Mouse (Mus musculus) heart, embryonic 15.5 days (tissue): ENCODE data around the gene Chad. TPM values are rescaled to one million over a fixed set of nuclear protein-coding genes. Genes with fewer than 3 reads are reported as not detected.
A peak's percentile ranks its signal among the peaks of the same experiment; 100 is the strongest.

ENCODE experiments used
- ATAC-seq: fragments of 200-750 bp; cut with Nextera tagmentation; replicated peaks from 2 replicates; pipeline ENCODE4 v1.8.0; 2017; ENCODE audit warnings: low read depth, moderate TSS enrichment; ENCODE audit not compliant: insufficient number of reproducible peaks, insufficient read depth, low FRiP score
- H3K27ac ChIP-seq: fragments of 300-500 bp; sonication (generic); 2 replicates; pipeline ENCODE4 v1.5.1; 2015; ENCODE audit warnings: mild to moderate bottlenecking, inconsistent platforms
- H3K27me3 ChIP-seq: fragments of 300-500 bp; sonication (generic); 2 replicates; pipeline ENCODE4 v1.6.1; 2015; ENCODE audit warnings: inconsistent platforms
- H3K36me3 ChIP-seq: fragments of 300-500 bp; sonication (generic); 2 replicates; pipeline ENCODE4 v1.6.1; 2015; ENCODE audit warnings: mild to moderate bottlenecking, inconsistent platforms
- H3K4me1 ChIP-seq: fragments of 300-500 bp; sonication (generic); replicated peaks from 2 replicates; pipeline ENCODE4 v1.6.1; 2015; ENCODE audit warnings: inconsistent platforms
- H3K4me2 ChIP-seq: fragments of 300-500 bp; sonication (generic); 2 replicates; pipeline ENCODE4 v1.6.1; 2015; ENCODE audit warnings: inconsistent platforms, mild to moderate bottlenecking, moderate library complexity
- H3K4me3 ChIP-seq: fragments of 300-500 bp; sonication (generic); 2 replicates; pipeline ENCODE4 v1.5.1; 2015; ENCODE audit warnings: mild to moderate bottlenecking, inconsistent platforms
- H3K9ac ChIP-seq: fragments of 300-500 bp; sonication (generic); 2 replicates; pipeline ENCODE4 v1.6.1; 2015; ENCODE audit warnings: mild to moderate bottlenecking, inconsistent platforms
- H3K9me3 ChIP-seq: fragments of 300-500 bp; sonication (generic); replicated peaks from 2 replicates; pipeline ENCODE4 v1.6.1; 2016; ENCODE audit warnings: inconsistent platforms
- WGBS: fragments of 180-500 bp; shearing (Covaris S2); methylation state at CpG from one replicate; pipeline ENCODE4 v1.1.7; 2015; ENCODE audit warnings: mixed read lengths; 5-methylcytosine and 5-hydroxymethylcytosine counted together
- polyA plus RNA-seq: library from polyadenylated mRNA; unstranded; fragments of >200 nt; fragmentation: Nextera tagmentation; extraction: Ambion mirVana; gene quantifications from 2 replicates; pipeline ENCODE4 v1.2.1, GENCODE M21; 2015

Gene Chad
- polyA plus RNA-seq, 1 experiment from 2014 or later = 0.57 TPM

GRCm38 (mm10) chr11:94546381-94546780, 18.5 kb upstream of the Chad start:
- no peak overlapping the region for H3K9ac ChIP-seq
- no peak overlapping the region for H3K27ac ChIP-seq
- 98% methylated on average over 5 of the region's 5 CpGs for WGBS
- H3K27me3 ChIP-seq = no peaks in the 10 kb centered on the region
- H3K4me3 ChIP-seq = no peak overlapping the region
- H3K4me2 ChIP-seq = no peak overlapping the region
- no peak for ATAC-seq
- no peaks in the 10 kb centered on the region for H3K36me3 ChIP-seq
- H3K9me3 ChIP-seq = no peaks in the 10 kb centered on the region
- H3K4me1 ChIP-seq = peaks cover 20% of the 10 kb centered on the region

- Histone ChIP-seq H3K27ac (no peak overlapping the region), H3K36me3 (no peaks in the 10 kb centered on the region), H3K9me3 (no peaks in the 10 kb centered on the region), H3K4me2 (no peak overlapping the region), H3K9ac (no peak overlapping the region), H3K27me3 (no peaks in the 10 kb centered on the region), H3K4me3 (no peak overlapping the region), H3K4me1 (peaks cover 20% of the 10 kb centered on the region)
- ATAC-seq = no peak
- WGBS = 89% methylated on average over 6 of the region's 6 CpGs
Measured at GRCm38 (mm10) chr11:94547271-94547670, 17.6 kb upstream of the Chad start.

GRCm38 (mm10) chr11:94548041-94548784, 16.6 kb upstream of the Chad start:
- H3K36me3 ChIP-seq = no peaks in the 10 kb centered on the region
- WGBS = 10% methylated on average over 24 of the region's 24 CpGs
- peak overlapping the region; percentile 88 for H3K27ac ChIP-seq
- H3K9ac ChIP-seq = peak overlapping the region; percentile 66
- peaks cover 20% of the 10 kb centered on the region for H3K4me1 ChIP-seq
- peak overlapping the region; percentile 83 for H3K4me2 ChIP-seq
- H3K4me3 ChIP-seq = peak overlapping the region; percentile 57
- ATAC-seq = peak; percentile 7; the same call in 1 of the 2 replicates
- no peaks in the 10 kb centered on the region for H3K9me3 ChIP-seq
- no peaks in the 10 kb centered on the region for H3K27me3 ChIP-seq

- no peaks in the 10 kb centered on the region for H3K27me3 ChIP-seq
- WGBS = 4% methylated on average over 49 of the region's 49 CpGs
- H3K4me1 ChIP-seq = peaks cover 16% of the 10 kb centered on the region
- H3K4me3 ChIP-seq = peak within 1 kb of the TSS; percentile 57
- no peaks in the 10 kb centered on the region for H3K36me3 ChIP-seq
- peak within 1 kb of the TSS; percentile 66 for H3K9ac ChIP-seq
- H3K4me2 ChIP-seq = peak within 1 kb of the TSS; percentile 83
- no peaks in the 10 kb centered on the region for H3K9me3 ChIP-seq
- peak; percentile 88 for ATAC-seq
- peak within 1 kb of the TSS; percentile 88 for H3K27ac ChIP-seq
Measured at GRCm38 (mm10) chr11:94548888-94549690, 15.8 kb upstream of the Chad start, which contains the start of gene Rsad1. TSS of gene Rsad1 (minus strand) at chr11:94549255.

- Histone ChIP-seq H3K4me1 (peaks cover 11% of the 10 kb centered on the region), H3K27ac (peak overlapping the region; percentile 88), H3K4me2 (peak overlapping the region; percentile 83; the same call in 1 of the 2 replicates), H3K9ac (no peak overlapping the region), H3K36me3 (no peaks in the 10 kb centered on the region), H3K4me3 (no peak overlapping the region), H3K9me3 (no peaks in the 10 kb centered on the region), H3K27me3 (no peaks in the 10 kb centered on the region)
- 66% methylated on average over 10 of the region's 10 CpGs for WGBS
- no peak for ATAC-seq
Measured at GRCm38 (mm10) chr11:94549691-94550441, 15.0 kb upstream of the Chad start.

DNA sequence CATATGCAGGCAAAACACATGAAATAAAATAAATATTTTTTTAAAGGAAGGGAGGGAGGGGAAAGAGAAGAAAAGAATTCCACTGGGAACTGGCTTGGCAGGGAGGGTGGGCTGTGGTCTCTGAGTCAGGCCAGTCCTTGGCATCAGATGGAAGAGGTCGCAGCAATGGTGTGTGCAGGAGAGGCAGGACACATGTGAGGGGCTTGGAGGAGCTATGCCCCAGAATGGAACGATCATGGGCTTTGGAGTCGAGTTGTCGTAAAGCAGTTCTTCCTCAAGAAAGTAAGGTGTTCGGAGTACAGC, 14.5 kb upstream of the Chad start:
- no peaks in the 10 kb centered on the region for H3K36me3 ChIP-seq
- H3K9ac ChIP-seq = no peak overlapping the region
- no peaks in the 10 kb centered on the region for H3K27me3 ChIP-seq
- H3K4me3 ChIP-seq = no peak overlapping the region
- no peak overlapping the region for H3K4me2 ChIP-seq
- WGBS = 78% methylated on average over 5 of the region's 5 CpGs
- ATAC-seq = no peak
- no peaks in the 10 kb centered on the region for H3K9me3 ChIP-seq
- H3K27ac ChIP-seq = no peak overlapping the region
- peaks cover 11% of the 10 kb centered on the region for H3K4me1 ChIP-seq

DNA sequence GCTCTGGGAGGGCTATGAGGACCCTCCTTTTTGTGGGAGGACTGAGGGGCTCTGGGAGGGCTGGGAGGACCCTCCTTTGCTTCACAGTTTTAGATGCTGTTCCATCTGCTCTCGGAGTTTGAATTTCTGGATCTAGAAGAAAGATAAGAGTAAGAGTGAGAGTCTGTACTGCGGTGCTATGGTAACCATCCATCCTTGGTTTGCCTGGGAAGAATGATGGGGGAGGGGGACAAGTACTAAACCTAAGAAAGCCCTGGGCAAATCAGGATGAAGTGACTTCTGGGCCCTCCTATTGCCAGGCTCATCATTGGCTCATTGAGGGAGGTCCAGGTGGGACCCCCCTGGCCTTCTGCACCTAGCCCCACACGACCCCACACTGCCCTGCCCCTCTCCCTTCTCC, 6.6 kb upstream of the Chad start:
- H3K27me3 ChIP-seq = no peaks in the 10 kb centered on the region
- no peaks in the 10 kb centered on the region for H3K9me3 ChIP-seq
- no peaks in the 10 kb centered on the region for H3K4me1 ChIP-seq
- no peak overlapping the region for H3K4me3 ChIP-seq
- H3K27ac ChIP-seq = no peak overlapping the region
- H3K36me3 ChIP-seq = no peaks in the 10 kb centered on the region; the same call in 1 of the 2 replicates
- no peak for ATAC-seq
- no peak overlapping the region for H3K9ac ChIP-seq
- 71% methylated on average over 3 of the region's 3 CpGs for WGBS
- no peak overlapping the region for H3K4me2 ChIP-seq

GRCm38 (mm10) chr11:94563383-94563782, 1.5 kb upstream of the Chad start:
- Histone ChIP-seq H3K4me2 (no peak overlapping the region), H3K27me3 (peaks cover 20% of the 10 kb centered on the region; the same call in 1 of the 2 replicates), H3K4me1 (peaks cover 16% of the 10 kb centered on the region), H3K9me3 (no peaks in the 10 kb centered on the region), H3K4me3 (no peak overlapping the region), H3K36me3 (no peaks in the 10 kb centered on the region; the same call in 1 of the 2 replicates), H3K27ac (no peak overlapping the region), H3K9ac (no peak overlapping the region)
- WGBS = 92% methylated on average over 5 of the region's 5 CpGs
- ATAC-seq = no peak

GRCm38 (mm10) chr11:94563821-94564220, 1.0 kb upstream of the Chad start:
- peaks cover 20% of the 10 kb centered on the region; the same call in 1 of the 2 replicates for H3K27me3 ChIP-seq
- H3K4me2 ChIP-seq = peak overlapping the region; percentile 62
- 0 out of 2 replicates have a peak overlapping the region, but pooled peaks have one; percentile 11 for H3K9ac ChIP-seq
- peak overlapping the region; percentile 39; the same call in 1 of the 2 replicates for H3K4me3 ChIP-seq
- no peaks in the 10 kb centered on the region for H3K9me3 ChIP-seq
- 52% methylated on average over 5 of the region's 5 CpGs for WGBS
- H3K4me1 ChIP-seq = peaks cover 16% of the 10 kb centered on the region
- no peak for ATAC-seq
- H3K36me3 ChIP-seq = no peaks in the 10 kb centered on the region; the same call in 1 of the 2 replicates
- no peak overlapping the region for H3K27ac ChIP-seq

DNA sequence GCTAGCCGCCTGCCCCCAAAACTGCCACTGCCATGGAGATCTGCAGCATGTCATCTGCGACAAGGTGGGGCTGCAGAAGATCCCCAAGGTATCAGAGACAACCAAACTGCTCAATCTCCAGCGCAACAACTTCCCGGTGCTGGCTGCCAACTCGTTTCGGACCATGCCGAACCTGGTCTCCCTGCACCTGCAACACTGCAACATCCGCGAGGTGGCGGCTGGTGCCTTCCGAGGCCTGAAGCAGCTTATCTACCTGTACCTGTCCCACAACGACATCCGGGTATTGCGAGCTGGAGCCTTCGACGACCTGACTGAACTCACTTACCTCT, 268 bp downstream of the Chad start:
- no peak overlapping the region for H3K27ac ChIP-seq
- peaks cover 16% of the 10 kb centered on the region for H3K4me1 ChIP-seq
- 15% methylated on average over 16 of the region's 16 CpGs for WGBS
- peak overlapping the region; percentile 39 for H3K4me3 ChIP-seq
- peaks cover 20% of the 10 kb centered on the region; the same call in 1 of the 2 replicates for H3K27me3 ChIP-seq
- no peak for ATAC-seq
- no peaks in the 10 kb centered on the region; the same call in 1 of the 2 replicates for H3K36me3 ChIP-seq
- peak overlapping the region; percentile 26; the same call in 1 of the 2 replicates for H3K9ac ChIP-seq
- H3K9me3 ChIP-seq = no peaks in the 10 kb centered on the region
- H3K4me2 ChIP-seq = peak overlapping the region; percentile 62

- H3K4me1 ChIP-seq = peaks cover 16% of the 10 kb centered on the region
- no peak overlapping the region for H3K4me2 ChIP-seq
- no peak overlapping the region for H3K27ac ChIP-seq
- no peaks in the 10 kb centered on the region; the same call in 1 of the 2 replicates for H3K36me3 ChIP-seq
- ATAC-seq = no peak
- H3K27me3 ChIP-seq = peaks cover 20% of the 10 kb centered on the region; the same call in 1 of the 2 replicates
- H3K9me3 ChIP-seq = no peaks in the 10 kb centered on the region
- no peak overlapping the region for H3K9ac ChIP-seq
- no peak overlapping the region for H3K4me3 ChIP-seq
- 49% methylated on average over 6 of the region's 6 CpGs for WGBS
Measured at GRCm38 (mm10) chr11:94566534-94566933, 1.7 kb downstream of the Chad start.
